Mouse (Mus musculus) gastrocnemius, adult 2 months (tissue): Measurements from ENCODE around the gene Nlrp5. TPM values are rescaled to one million over a fixed set of nuclear protein-coding genes. Genes with fewer than 3 reads are reported as not detected.
"Not testable (repeated sequence)": the region's sequence is repeated elsewhere in the genome, so short reads cannot be mapped to it uniquely, and the experiment has no call there.

Experiments used
- DNase-seq: peaks from one replicate; pipeline ENCODE4 v3.0.0; 2022
- H3K27ac ChIP-seq: fragments of 200-600 bp; 2 replicates; pipeline ENCODE4 v1.8.1; 2022; ENCODE audit warnings: mild to moderate bottlenecking
- H3K4me3 ChIP-seq: fragments of 200-600 bp; 2 replicates; pipeline ENCODE4 v1.8.1; 2022; ENCODE audit warnings: mild to moderate bottlenecking, moderate library complexity
- CTCF ChIP-seq: fragments of 200-600 bp; IDR thresholded peaks from 2 replicates; pipeline ENCODE4 v1.8.1; 2022; ENCODE audit warnings: antibody characterized with exemption, mild to moderate bottlenecking, moderate library complexity
- intact Hi-C: fragments of 180-260 bp; cut with DNase I; formaldehyde crosslinking; loops from one replicate; pipeline ENCODE4 v1.15.1; 2025
- long read RNA-seq, 2 experiments: library from polyadenylated mRNA; stranded (forward); transcript quantifications; one replicate each; pipeline ENCODE4 v2.0.0; 2021
- microRNA-seq: library from miRNA; unstranded; fragments of <30 nt; microRNA quantifications from one replicate; pipeline ENCODE4 v1.2.0, GENCODE M21; 2021
- total RNA-seq, 2 experiments: library from RNA; stranded (reverse); gene quantifications; 2 replicates each; pipeline ENCODE4 v1.2.3; 2021

Gene Nlrp5
- not detected for total RNA-seq
- long read RNA-seq, experiment 1: 0 reads
- long read RNA-seq, experiment 2: 0 reads

DNA sequence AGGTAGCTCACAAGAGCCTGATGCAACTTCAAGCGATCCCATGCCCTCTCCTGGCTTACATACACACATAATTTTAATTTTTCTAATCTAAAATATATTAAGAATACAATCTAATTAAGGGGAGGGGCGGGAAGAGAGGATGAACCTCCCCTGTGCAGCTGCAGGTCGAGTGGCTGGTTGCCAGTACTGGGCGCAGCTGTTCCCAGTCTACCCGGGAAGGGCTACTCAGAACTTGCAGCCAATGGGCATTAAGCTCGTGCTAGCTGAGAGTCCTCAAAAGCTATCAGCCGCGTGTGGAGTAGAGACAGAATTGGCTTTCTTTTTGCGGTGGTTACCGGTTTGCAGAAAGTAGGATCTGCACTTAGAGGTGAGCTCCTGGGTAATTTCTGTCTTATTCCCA is at the start of gene Nlrp5:
Gene Nlrp5, plus strand, starts transcription at position 301 of the 400 bp plus-strand sequence.
- intact Hi-C loops: no loop called here
- no peak for DNase-seq
- Histone ChIP-seq H3K4me3 (no peak within 1 kb of the TSS), H3K27ac (no peak within 1 kb of the TSS)
- TF ChIP-seq CTCF: no peak

DNA sequence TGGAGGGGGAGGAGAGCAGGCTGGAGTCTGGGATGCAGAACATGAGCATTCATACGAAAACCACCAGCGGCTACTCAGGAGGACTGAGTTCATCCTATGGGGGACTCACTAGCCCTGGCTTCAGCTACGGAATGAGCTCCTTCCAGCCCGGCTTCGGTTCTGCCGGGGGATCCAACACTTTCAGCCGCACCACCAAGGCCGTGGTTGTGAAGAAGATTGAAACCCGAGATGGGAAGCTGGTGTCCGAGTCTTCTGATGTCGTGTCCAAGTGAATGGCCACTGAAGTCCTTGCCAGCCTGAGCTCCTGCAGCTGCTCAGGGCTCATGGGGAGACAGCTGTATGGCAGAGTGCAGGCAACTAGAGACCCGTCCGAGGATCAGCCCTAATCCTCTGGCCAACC is 27.4 kb upstream of the Nlrp5 start:
- DNase-seq, intact Hi-C loops, H3K27ac ChIP-seq, H3K4me3 ChIP-seq: not testable (repeated sequence)

DNA sequence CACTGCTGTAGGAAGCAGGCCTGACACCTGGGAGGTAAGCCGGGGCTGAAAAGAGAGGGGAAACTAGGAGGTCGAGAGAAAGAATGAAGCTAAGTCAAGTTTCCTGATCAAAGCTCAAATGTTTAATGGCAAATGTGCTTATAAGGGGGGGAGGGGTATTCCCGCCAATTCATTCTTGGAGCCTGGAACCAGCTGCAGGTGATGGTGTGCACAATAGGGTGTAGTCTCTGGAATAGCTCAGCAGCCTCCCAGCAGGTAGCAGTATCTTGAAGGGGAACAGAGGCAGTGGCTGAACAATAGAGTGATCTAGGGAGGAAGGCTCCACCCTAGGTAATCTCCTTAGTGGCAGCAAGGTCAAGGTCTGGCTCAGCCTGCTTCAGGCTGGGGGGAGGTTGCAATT is 84.5 kb downstream of the Nlrp5 start:
- H3K27ac ChIP-seq, intact Hi-C loops, DNase-seq, H3K4me3 ChIP-seq: not testable (repeated sequence)

DNA sequence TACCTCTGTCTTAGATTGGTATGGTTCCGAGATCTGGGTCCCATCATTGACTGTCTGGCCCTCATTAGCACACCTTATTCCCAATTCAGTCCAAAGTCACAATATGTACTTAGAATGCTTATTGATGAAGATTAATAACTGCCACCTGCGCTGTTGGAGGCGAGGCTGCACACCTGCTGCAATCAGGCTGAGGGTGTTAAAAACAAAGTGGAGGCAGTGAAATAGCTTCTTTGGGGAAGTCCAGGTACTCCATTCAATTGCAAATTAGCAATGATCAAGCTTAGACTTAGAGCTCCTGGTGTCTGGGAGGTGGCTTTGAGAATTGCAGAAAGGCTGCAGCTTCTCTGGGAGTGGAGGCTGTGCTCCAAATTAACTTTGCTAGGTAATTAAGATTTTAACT is 85.1 kb downstream of the Nlrp5 start:
- not testable (repeated sequence) for DNase-seq

DNA sequence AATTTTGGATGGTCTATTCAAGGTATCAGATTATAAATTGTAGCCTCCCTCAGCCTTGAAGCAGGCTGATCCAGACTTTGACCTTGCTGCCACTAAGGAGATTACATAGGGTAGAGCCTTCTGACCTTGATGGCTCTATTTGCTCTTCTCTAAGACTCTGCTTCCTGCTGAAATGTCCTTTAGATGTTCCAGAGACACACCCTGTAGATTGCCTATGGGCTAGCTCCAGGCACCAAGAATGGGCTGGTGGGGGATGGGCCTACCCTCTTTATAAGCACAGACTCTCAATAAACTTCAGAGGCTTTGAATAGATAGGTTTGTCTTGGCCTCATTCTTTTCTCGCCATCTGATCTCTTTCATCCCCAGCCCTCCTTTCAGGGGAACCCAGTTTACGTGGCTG is 87.2 kb downstream of the Nlrp5 start:
- intact Hi-C loops, DNase-seq, H3K27ac ChIP-seq, H3K4me3 ChIP-seq: not testable (repeated sequence)

More for the DNA sequence above, 85.1 kb downstream of the Nlrp5 start:
- intact Hi-C loops, H3K4me3 ChIP-seq, H3K27ac ChIP-seq: not testable (repeated sequence)

Small RNAs within 50 kb of the gene (microRNA-seq; reads per million reads assigned to microRNA genes)
- gene Gm25196: not detected

Other genes starting within 250 kb of the Nlrp5 start
- gene Gm10662, start 241.4 kb upstream of the Nlrp5 start, total RNA-seq: not detected
- gene Vmn1r165, start 168.6 kb upstream of the Nlrp5 start, total RNA-seq: not detected
- not detected for gene Vmn1r166, start 134.2 kb upstream of the Nlrp5 start, total RNA-seq
- not detected for gene Gm6902, start 107.0 kb upstream of the Nlrp5 start, total RNA-seq
- not detected for gene Nlrp4e, start 84.7 kb upstream of the Nlrp5 start, total RNA-seq
- not detected for gene Vmn1r167, start 121.3 kb downstream of the Nlrp5 start, total RNA-seq
- gene Vmn1r168, start 153.8 kb downstream of the Nlrp5 start, total RNA-seq: not detected
- gene Vmn1r169, start 189.6 kb downstream of the Nlrp5 start, total RNA-seq: not detected
- gene Vmn1r170, start 220.3 kb downstream of the Nlrp5 start, total RNA-seq: not detected
- gene Vmn1r171, start 244.8 kb downstream of the Nlrp5 start, total RNA-seq: not detected